Mouse (Mus musculus) cerebellum, postnatal 36 days (tissue): ENCODE measurements at regions not wholly inside any gene's neighbourhood (a gene's known extent, or its start where the extent isn't known, plus 50 kb on each side); places are given as distances from the start of the nearest gene placed in this dataset.

ENCODE experiments used
- DNase-seq, 2 experiments: peaks; one replicate each; pipeline ENCODE4 v3.0.0; 2021 to 2022; ENCODE audit warnings: mixed read lengths in 2 of 2

GRCm38 (mm10) chr1:168495687-168496527, 63.8 kb upstream of the Pbx1 start:
- DNase-seq: no peak

GRCm38 (mm10) chr1:168487492-168487891, 55.4 kb upstream of the Pbx1 start:
- no peak for DNase-seq

- no peak for DNase-seq
Observed at GRCm38 (mm10) chr1:168483651-168484050, 51.6 kb upstream of the Pbx1 start.
